Mouse (Mus musculus) lung, adult 2 months (tissue): ENCODE data around the gene Cxxc4.

Source experiments
- CTCF ChIP-seq: fragments of 200-500 bp; IDR thresholded peaks from 2 replicates; pipeline ENCODE4 v1.5.1; 2011; ENCODE audit warnings: mild to moderate bottlenecking, low read length, control low read depth; ENCODE audit not compliant: insufficient read depth
- POLR2A ChIP-seq: fragments of 200-500 bp; IDR thresholded peaks from 2 replicates; pipeline ENCODE4 v1.6.1; 2011; ENCODE audit warnings: low read depth, mild to moderate bottlenecking, control low read depth, low read length, borderline replicate concordance; ENCODE audit errors: extremely low read depth

GRCm38 (mm10) chr3:134199892-134200291 is 36.4 kb upstream of the Cxxc4 start:
- TF ChIP-seq CTCF (no peak), POLR2A (no peak)
